Mouse (Mus musculus): ENCODE data around the gene Cryab.

Cryab gene

GRCm38 (mm10) chr9:50745806-50746205 is 5.3 kb upstream of the Cryab start:
- DNase-seq = no peak

- no peak for DNase-seq
Measured at GRCm38 (mm10) chr9:50746214-50746677, 4.9 kb upstream of the Cryab start, which contains the start of gene 2310030G06Rik. TSS of gene 2310030G06Rik (minus strand) at chr9:50746536.

- DNase-seq = no peak
Measured at GRCm38 (mm10) chr9:50750706-50751105, 419 bp upstream of the Cryab start.

- no peak for DNase-seq
Measured at GRCm38 (mm10) chr9:50752054-50752602, 1.0 kb downstream of the Cryab start, which contains the start of gene Hspb2. TSS of gene Hspb2 (minus strand) at chr9:50752354.

GRCm38 (mm10) chr9:50752784-50753615 is 1.9 kb downstream of the Cryab start:
- DNase-seq = no peak

DNA sequence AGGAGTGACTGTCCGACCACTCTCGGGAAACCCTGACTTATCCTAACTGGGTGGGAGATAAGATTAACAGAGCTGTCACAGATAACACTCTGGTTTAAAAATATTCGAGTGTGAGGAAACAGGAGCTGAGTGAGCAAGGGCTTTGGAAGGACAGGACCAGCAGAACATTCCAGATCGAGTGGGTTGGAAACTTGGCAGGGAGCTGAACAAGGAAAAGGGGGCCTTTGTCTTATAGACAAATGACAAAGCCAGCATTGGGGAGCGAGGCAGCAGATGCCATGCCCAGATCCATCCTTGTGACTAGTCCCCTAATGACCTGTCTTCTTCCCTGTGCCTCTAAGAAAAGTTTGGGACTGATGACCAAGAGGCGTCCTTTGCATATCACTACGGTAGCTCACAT is 2.8 kb downstream of the Cryab start:
- no peak for DNase-seq

DNA sequence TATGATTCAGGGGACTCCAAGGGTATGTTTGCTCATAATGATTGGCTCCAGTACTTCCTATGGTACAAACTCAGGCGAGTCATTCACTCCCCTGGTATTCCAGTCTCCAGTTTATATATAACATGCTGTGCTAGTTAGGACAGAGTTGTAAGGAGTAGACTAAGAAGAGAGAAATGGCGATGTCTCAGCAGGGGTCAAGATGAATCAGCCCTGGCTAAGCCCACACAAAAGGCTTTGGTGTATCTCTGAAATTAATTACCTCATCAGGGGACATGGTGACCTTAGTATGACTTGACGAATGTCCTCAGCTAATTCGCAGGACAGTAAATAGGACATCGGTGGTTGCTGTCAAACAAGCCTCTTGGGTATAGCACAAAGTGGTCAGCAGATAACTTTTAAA is 5.6 kb downstream of the Cryab start:
- DNase-seq = no peak

GRCm38 (mm10) chr9:50761520-50762243 is 10.6 kb downstream of the Cryab start:
- no peak for DNase-seq

- DNase-seq = no peak
Measured at GRCm38 (mm10) chr9:50763331-50763730, 12.2 kb downstream of the Cryab start.

GRCm38 (mm10) chr9:50767531-50768106 is 16.5 kb downstream of the Cryab start:
- DNase-seq = peak; percentile 9

- peak; percentile 98 for DNase-seq
Measured at GRCm38 (mm10) chr9:50768107-50769002, 17.2 kb downstream of the Cryab start, which contains the start of gene Fdxacb1. TSS of gene Fdxacb1 (plus strand) at chr9:50768236.

- DNase-seq = no peak
Measured at GRCm38 (mm10) chr9:50770011-50770410, 18.9 kb downstream of the Cryab start.

DNA sequence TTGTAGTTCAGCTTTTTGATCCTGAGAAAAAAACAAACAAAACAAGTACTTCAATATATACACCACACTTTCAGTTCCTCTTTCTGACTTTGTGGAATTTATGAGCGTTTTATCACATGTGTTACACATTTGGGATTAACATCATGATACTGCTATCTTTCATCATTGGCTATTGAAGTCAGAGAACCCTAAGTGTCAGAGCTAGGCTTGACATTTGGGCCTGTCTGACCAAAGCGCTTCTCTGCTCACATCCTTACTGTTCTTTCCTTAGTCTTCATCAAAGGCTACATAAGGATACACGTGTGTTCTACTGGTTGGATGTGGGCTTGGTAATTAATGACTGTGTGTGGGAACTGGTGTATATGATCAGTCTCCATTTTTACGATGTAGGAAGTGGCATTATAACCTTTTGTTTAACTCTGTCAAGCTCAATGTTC is 22.9 kb downstream of the Cryab start:
- no peak for DNase-seq

GRCm38 (mm10) chr9:50774991-50775612 is 24.0 kb downstream of the Cryab start, which contains the start of the genes Alg9 and 1110032A03Rik:
TSS of gene Alg9 (plus strand) at chr9:50775019.
TSS of gene 1110032A03Rik (minus strand) at chr9:50775520.
- DNase-seq = peak; percentile 90

GRCm38 (mm10) chr9:50775662-50776126 is 24.6 kb downstream of the Cryab start:
- DNase-seq = peak; percentile 38

- no peak for DNase-seq
Measured at GRCm38 (mm10) chr9:50776162-50776760, 25.1 kb downstream of the Cryab start.

DNA sequence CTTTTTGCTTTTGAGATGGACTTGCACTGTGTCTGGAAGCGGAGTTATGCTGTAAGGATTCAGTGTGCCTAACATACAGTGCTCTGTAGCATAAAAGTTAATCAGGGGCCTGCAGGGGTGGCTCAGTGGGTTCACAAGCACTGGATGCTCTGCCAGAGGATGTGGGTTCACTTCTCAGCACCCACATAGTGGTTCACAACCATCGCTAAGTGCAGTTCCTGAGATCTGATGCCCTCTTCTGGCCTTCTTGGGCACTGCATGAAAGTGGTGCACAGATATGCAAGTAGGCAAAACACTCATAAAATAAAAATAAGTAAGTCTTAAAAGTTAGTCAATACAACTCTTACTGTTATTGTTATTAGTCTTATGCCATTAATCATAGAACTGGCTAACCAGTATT is 31.0 kb downstream of the Cryab start:
- peak; percentile 70 for DNase-seq

GRCm38 (mm10) chr9:50795266-50795665 is 44.1 kb downstream of the Cryab start:
- no peak for DNase-seq

- no peak for DNase-seq
Measured at GRCm38 (mm10) chr9:50796776-50797175, 45.7 kb downstream of the Cryab start.

DNA sequence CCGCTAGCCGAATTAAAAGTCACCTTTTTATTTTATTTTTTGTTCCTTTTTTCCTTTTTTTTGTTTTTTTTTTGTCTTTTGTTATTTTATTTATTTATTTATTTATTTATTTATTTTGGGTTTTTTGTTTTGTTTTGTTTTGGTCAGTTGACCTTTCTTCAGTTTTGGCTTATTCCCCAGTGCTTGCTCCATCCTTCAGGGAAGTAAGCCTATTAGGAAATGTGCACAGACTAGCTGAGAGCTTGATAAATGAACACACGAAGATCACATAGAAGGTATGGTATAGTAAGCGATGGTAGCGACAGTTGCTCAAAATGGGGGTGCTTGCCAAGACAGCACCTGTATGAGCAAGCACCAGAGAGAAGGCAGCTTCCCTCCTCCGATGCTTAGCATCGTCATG is 46.5 kb downstream of the Cryab start:
- no peak for DNase-seq

DNA sequence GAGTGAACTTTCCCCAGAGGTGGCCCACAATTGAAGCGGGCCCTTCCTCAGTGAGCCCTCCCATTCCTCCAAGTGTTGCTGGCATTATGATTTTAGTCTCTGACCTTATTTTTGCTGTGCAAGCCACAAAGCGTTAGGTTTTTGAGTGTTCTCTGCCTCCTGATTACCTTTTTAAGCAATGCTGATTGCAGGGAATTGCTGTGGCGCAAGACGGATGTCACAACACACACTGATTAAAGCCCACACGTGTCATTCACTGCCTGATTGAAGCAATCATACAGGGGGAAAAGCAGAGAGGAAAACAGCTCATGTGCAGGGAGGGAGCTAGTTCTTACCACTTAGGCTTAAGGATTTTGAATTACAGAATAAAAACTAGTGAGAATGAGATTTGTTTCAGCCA is 47.2 kb downstream of the Cryab start:
- no peak for DNase-seq
